8 mouse cellular contexts compared by ENCODE assay signal in genomic region chr11:76179495-76180145, GRCm38 (mm10). TPM values are rescaled to one million over a fixed set of nuclear protein-coding genes. Genes with fewer than 3 reads are reported as not detected.
DNase-seq lines count a peak whose midpoint lies in the region; ATAC-seq and TF ChIP-seq lines count a peak whose summit lies in the region.

TSS of gene Vps53 (minus strand) at chr11:76179647.
TSS of gene Fam57a (plus strand) at chr11:76179671.

- peak; percentile 92 for DNase-seq in adipocyte (ENCODE audit: low spot score)
- DNase-seq in gastrocnemius, postnatal 10 days = peak; percentile 80
- DNase-seq in induced T-regulatory cell, adult 2 months (ENCODE audit: low read depth) = peak; percentile 89
- peak; percentile 80 to 84 for DNase-seq in left cerebral cortex, adult 8-10 months (ENCODE audit: low spot score in 2 of 2)
- DNase-seq in right cerebral cortex, adult 18-20 months = peak; percentile 94
- DNase-seq in urinary bladder, adult 2 months (ENCODE audit: low spot score) = peak; percentile 80

- peak; percentile 86 for ATAC-seq in megakaryocyte, adult 5-6 weeks (ENCODE audit: poor library complexity, severe bottlenecking)

- TF ChIP-seq CTCF in cortical plate, adult 2 months (IDR thresholded peaks at IDR 0.05; ENCODE audit: extremely low read depth, insufficient read depth, low read length) = no peak

- no peaks in the 10 kb centered on the region for H3K4me1 ChIP-seq in cortical plate, adult 2 months (ENCODE audit: control insufficient read depth, insufficient read depth, low read length)

- TF ChIP-seq POLR2A in cortical plate, adult 2 months (IDR thresholded peaks at IDR 0.05; ENCODE audit: extremely low read depth, insufficient read depth, low read length) = peak; percentile 49; the same call in 1 of the 2 replicates

- peak within 1 kb of the TSS; percentile 91 for H3K4me3 ChIP-seq in cortical plate, adult 2 months (ENCODE audit: insufficient read depth, low read length)

- peak within 1 kb of the TSS; percentile 33 for H3K27ac ChIP-seq in cortical plate, adult 2 months (ENCODE audit: insufficient read depth, low read length)

RNA-seq across cellular contexts. Expression of gene Vps53, which starts in this region (rescaled TPM):
- polyA plus RNA-seq in cortical plate, adult 2 months (2012; rRNA removed) = 56.6 and 57.4 TPM in 2 replicates
- total RNA-seq in gastrocnemius, postnatal 10 days (2021) = 10 to 100 TPM; 27.3 TPM
- 10 to 100 TPM; 77.7 to 96.2 (median 86.1) TPM for total RNA-seq in left cerebral cortex, adult 8-10 months (2022)
- total RNA-seq in megakaryocyte, adult 5-6 weeks (2015) = 22.2 and 30.5 TPM in 2 replicates
- 31.5 and 32.8 TPM in 2 replicates for total RNA-seq in megakaryocyte, adult 5-6 weeks (2017)
- 35.4 and 37.9 TPM in 2 replicates for polyA plus RNA-seq in urinary bladder, adult 2 months (2012; rRNA removed)

RNA-seq across cellular contexts. Expression of gene Fam57a, which starts in this region (rescaled TPM):
- polyA plus RNA-seq in cortical plate, adult 2 months (2012; rRNA removed) = 28.6 and 32.3 TPM in 2 replicates
- 1 to 10 TPM; 5.5 to 6.5 TPM for total RNA-seq in gastrocnemius, postnatal 10 days (2021)
- total RNA-seq in left cerebral cortex, adult 8-10 months (2022) = 10 to 100 TPM; 16.1 to 18.7 (median 17.7) TPM
- total RNA-seq in megakaryocyte, adult 5-6 weeks (2015) = 2.1 and 2.4 TPM in 2 replicates
- 1.8 and 1.9 TPM in 2 replicates for total RNA-seq in megakaryocyte, adult 5-6 weeks (2017)
- polyA plus RNA-seq in urinary bladder, adult 2 months (2012; rRNA removed) = 14.8 and 15.4 TPM in 2 replicates

Comparison
In these comparisons a context has a peak if more than half of its experiments do, and no peak if none do; other contexts are left out.
1. Peak in every context shown above with its lines: DNase-seq, ATAC-seq, H3K4me3 ChIP-seq and H3K27ac ChIP-seq.